Mouse (Mus musculus) midbrain, embryonic 14.5 days (tissue): ENCODE results near the gene Amt. TPM values are rescaled to one million over a fixed set of nuclear protein-coding genes. Genes with fewer than 3 reads are reported as not detected.

Experiments used
- ATAC-seq: fragments of 200-750 bp; cut with Nextera tagmentation; 2 replicates; pipeline ENCODE4 v1.8.0; 2017; ENCODE audit warnings: moderate number of reproducible peaks, moderate library complexity; ENCODE audit not compliant: low FRiP score, low TSS enrichment
- DNase-seq: peaks from one replicate; pipeline ENCODE4 v3.0.0-alpha.2; 2015
- H3K27ac ChIP-seq: fragments of 300-500 bp; sonication (generic); replicated peaks from 2 replicates; pipeline ENCODE4 v1.5.1; 2014; ENCODE audit warnings: mild to moderate bottlenecking, low read depth, low read length, moderate library complexity
- H3K27me3 ChIP-seq: fragments of 300-500 bp; sonication (generic); 2 replicates; pipeline ENCODE4 v1.6.1; 2014; ENCODE audit warnings: low read length, control low read depth, mixed read lengths; ENCODE audit not compliant: control insufficient read depth, insufficient read depth
- H3K36me3 ChIP-seq: fragments of 300-500 bp; sonication (generic); 2 replicates; pipeline ENCODE4 v1.6.1; 2014; ENCODE audit warnings: low read length, control low read depth; ENCODE audit not compliant: control insufficient read depth, insufficient read depth
- H3K4me1 ChIP-seq: fragments of 300-500 bp; sonication (generic); 2 replicates; pipeline ENCODE4 v1.6.1; 2014; ENCODE audit warnings: mild to moderate bottlenecking, antibody characterized with exemption, low read length, control low read depth; ENCODE audit not compliant: control insufficient read depth, insufficient read depth
- H3K4me2 ChIP-seq: fragments of 300-500 bp; sonication (generic); 2 replicates; pipeline ENCODE4 v1.6.1; 2014; ENCODE audit warnings: mild to moderate bottlenecking, low read length, moderate library complexity
- H3K4me3 ChIP-seq: fragments of 300-500 bp; sonication (generic); replicated peaks from 2 replicates; pipeline ENCODE4 v1.5.1; 2014; ENCODE audit warnings: low read depth, low read length
- H3K9ac ChIP-seq: fragments of 300-500 bp; sonication (generic); replicated peaks from 2 replicates; pipeline ENCODE4 v1.6.1; 2014; ENCODE audit warnings: mild to moderate bottlenecking, low read length, moderate library complexity
- H3K9me3 ChIP-seq: fragments of 300-500 bp; sonication (generic); 2 replicates; pipeline ENCODE4 v1.6.1; 2016; ENCODE audit warnings: low read length, control low read depth, mixed read lengths; ENCODE audit not compliant: control insufficient read depth
- WGBS: fragments of 180-500 bp; shearing (Covaris S2); extraction: QIAGEN DNeasy Blood & Tissue Kit; methylation state at CpG from one replicate; pipeline ENCODE4 v1.1.7; 2014; 5-methylcytosine and 5-hydroxymethylcytosine counted together
- polyA plus RNA-seq: library from polyadenylated mRNA; unstranded; fragments of >200 nt; fragmentation: Nextera tagmentation; extraction: Ambion mirVana; gene quantifications from 2 replicates; pipeline ENCODE4 v1.2.1, GENCODE M21; 2014

The Amt gene
- polyA plus RNA-seq, 1 experiment from 2014 or later, result 23.5 TPM

- Histone ChIP-seq H3K27me3 (no peaks in the 10 kb centered on the region), H3K9me3 (no peaks in the 10 kb centered on the region), H3K4me1 (peaks cover 10% of the 10 kb centered on the region), H3K4me2 (peak within 1 kb of the TSS; percentile 85), H3K27ac (peak within 1 kb of the TSS; percentile 92), H3K36me3 (peaks cover 25% of the 10 kb centered on the region), H3K4me3 (peak within 1 kb of the TSS; percentile 73), H3K9ac (peak within 1 kb of the TSS; percentile 88)
- ATAC-seq (peak; percentile 95), DNase-seq (peak; percentile 95)
- under 1% methylated on average over 49 of the region's 49 CpGs for WGBS
These were observed 42.5 kb downstream of the Amt start, which contains the start of gene Gpx1 for GRCm38 (mm10) chr9:108338886-108339781. Gpx1 (plus strand) TSS chr9:108338903.

GRCm38 (mm10) chr9:108339886-108340257, 43.2 kb downstream of the Amt start:
- peak overlapping the region; percentile 88 for H3K9ac ChIP-seq
- H3K9me3 ChIP-seq, result no peaks in the 10 kb centered on the region
- peak; percentile 8 for DNase-seq
- peak overlapping the region; percentile 92 for H3K27ac ChIP-seq
- H3K36me3 ChIP-seq, result peaks cover 17% of the 10 kb centered on the region
- no peak for ATAC-seq
- H3K27me3 ChIP-seq, result no peaks in the 10 kb centered on the region
- 20% methylated on average over 20 of the region's 20 CpGs for WGBS
- H3K4me3 ChIP-seq, result peak overlapping the region; percentile 73
- peaks cover 10% of the 10 kb centered on the region for H3K4me1 ChIP-seq
- H3K4me2 ChIP-seq, result peak overlapping the region; percentile 85

GRCm38 (mm10) chr9:108340258-108341138, 43.8 kb downstream of the Amt start:
- Histone ChIP-seq H3K36me3 (peaks cover 11% of the 10 kb centered on the region), H3K4me2 (peak overlapping the region; percentile 85), H3K9ac (peak overlapping the region; percentile 88; the same call in 1 of the 2 replicates), H3K27ac (no peak overlapping the region), H3K9me3 (no peaks in the 10 kb centered on the region), H3K4me3 (peak overlapping the region; percentile 73), H3K4me1 (peaks cover 13% of the 10 kb centered on the region), H3K27me3 (no peaks in the 10 kb centered on the region)
- ATAC-seq (no peak), DNase-seq (no peak)
- WGBS, result 70% methylated on average over 10 of the region's 10 CpGs

GRCm38 (mm10) chr9:108341139-108341475, 44.5 kb downstream of the Amt start:
- no peak for DNase-seq
- Histone ChIP-seq H3K27me3 (no peaks in the 10 kb centered on the region), H3K27ac (no peak overlapping the region), H3K9ac (no peak overlapping the region), H3K36me3 (peaks cover 5% of the 10 kb centered on the region), H3K4me2 (no peak overlapping the region), H3K9me3 (no peaks in the 10 kb centered on the region), H3K4me3 (no peak overlapping the region), H3K4me1 (peaks cover 17% of the 10 kb centered on the region)
- no peak for ATAC-seq
- WGBS, result 89% methylated on average over 5 of the region's 5 CpGs

- H3K4me1 ChIP-seq, result peaks cover 19% of the 10 kb centered on the region
- DNase-seq (no peak), ATAC-seq (no peak)
- 0 out of 2 replicates have a peak, but pooled peaks cover 3% of the 10 kb centered on the region for H3K36me3 ChIP-seq
- H3K9ac ChIP-seq, result no peak overlapping the region
- H3K9me3 ChIP-seq, result no peaks in the 10 kb centered on the region
- no peak overlapping the region for H3K4me3 ChIP-seq
- no peak overlapping the region for H3K27ac ChIP-seq
- H3K4me2 ChIP-seq, result no peak overlapping the region
- H3K27me3 ChIP-seq, result no peaks in the 10 kb centered on the region
These were observed 45.1 kb downstream of the Amt start for GRCm38 (mm10) chr9:108341801-108342200.

GRCm38 (mm10) chr9:108342301-108342831, 45.7 kb downstream of the Amt start:
- Histone ChIP-seq H3K4me2 (no peak overlapping the region), H3K4me3 (no peak overlapping the region), H3K9me3 (no peaks in the 10 kb centered on the region), H3K9ac (no peak overlapping the region), H3K27me3 (no peaks in the 10 kb centered on the region), H3K27ac (no peak overlapping the region), H3K36me3 (0 out of 2 replicates have a peak, but pooled peaks cover 3% of the 10 kb centered on the region), H3K4me1 (peaks cover 21% of the 10 kb centered on the region)
- WGBS, result 63% methylated on average over 5 of the region's 5 CpGs
- DNase-seq, result no peak
- no peak for ATAC-seq

GRCm38 (mm10) chr9:108343331-108343730, 46.7 kb downstream of the Amt start:
- no peaks in the 10 kb centered on the region for H3K27me3 ChIP-seq
- 86% methylated on average over 3 of the region's 3 CpGs for WGBS
- no peak overlapping the region for H3K9ac ChIP-seq
- H3K4me3 ChIP-seq, result no peak overlapping the region
- peaks cover 23% of the 10 kb centered on the region for H3K4me1 ChIP-seq
- H3K36me3 ChIP-seq, result no peaks in the 10 kb centered on the region
- no peak overlapping the region for H3K27ac ChIP-seq
- DNase-seq (no peak), ATAC-seq (no peak)
- H3K9me3 ChIP-seq, result no peaks in the 10 kb centered on the region
- H3K4me2 ChIP-seq, result no peak overlapping the region

GRCm38 (mm10) chr9:108343835-108344234, 47.2 kb downstream of the Amt start:
- 86% methylated on average over 1 of the region's 1 CpGs for WGBS
- Histone ChIP-seq H3K9me3 (no peaks in the 10 kb centered on the region), H3K27ac (no peak overlapping the region), H3K4me2 (no peak overlapping the region), H3K36me3 (no peaks in the 10 kb centered on the region), H3K4me1 (peaks cover 28% of the 10 kb centered on the region), H3K4me3 (no peak overlapping the region), H3K9ac (no peak overlapping the region), H3K27me3 (no peaks in the 10 kb centered on the region)
- ATAC-seq, result no peak
- DNase-seq, result no peak
